Mouse (Mus musculus) liver, embryonic 14.5 days (tissue): Measurements from ENCODE around the gene Gm527.

Source experiments
- CTCF ChIP-seq: IDR thresholded peaks from 2 replicates; pipeline ENCODE4 v1.5.1; 2016; ENCODE audit warnings: antibody characterized with exemption, low read depth, control low read depth
- EP300 ChIP-seq: IDR thresholded peaks from 2 replicates; pipeline ENCODE4 v1.6.1; 2016; ENCODE audit warnings: antibody characterized with exemption, low read depth

GRCm38 (mm10) chr12:64897060-64897730, 20.5 kb upstream of the Gm527 start:
- TF ChIP-seq CTCF (peak; percentile 81), EP300 (no peak)
